Mouse (Mus musculus) CH12.LX (cell line): Measurements from ENCODE around the gene D430019H16Rik.

Source experiments
- CTCF ChIP-seq, 2 experiments: IDR thresholded peaks in 1 of 2; conservative IDR thresholded peaks in 1 of 2; 2 replicates each; pipeline ENCODE4 v1.5.1; 2011 to 2012; ENCODE audit warnings: low read depth in 2 of 2, low read length in 2 of 2, improper control_type of control experiment in 1 of 2, inconsistent platforms in 1 of 2, mild to moderate bottlenecking in 1 of 2, moderate library complexity in 1 of 2
- E2F4 ChIP-seq: IDR thresholded peaks from 2 replicates; pipeline ENCODE4 v1.6.1; 2011; ENCODE audit warnings: low read depth, low read length, improper control_type of control experiment; ENCODE audit not compliant: insufficient replicate concordance
- ELF1 ChIP-seq: IDR thresholded peaks from 2 replicates; pipeline ENCODE4 v1.6.1; 2014; ENCODE audit warnings: low read depth, mild to moderate bottlenecking, inconsistent platforms, low read length, improper control_type of control experiment
- JUN ChIP-seq: IDR thresholded peaks from 2 replicates; pipeline ENCODE4 v1.6.1; 2011; ENCODE audit warnings: low read depth, mild to moderate bottlenecking, low read length, improper control_type of control experiment, moderate library complexity; ENCODE audit not compliant: insufficient read depth
- MAFK ChIP-seq: IDR thresholded peaks from 2 replicates; pipeline ENCODE4 v1.6.1; 2011; ENCODE audit warnings: low read length, improper control_type of control experiment; ENCODE audit not compliant: insufficient replicate concordance

GRCm38 (mm10) chr12:105483503-105483902, 29.8 kb downstream of the D430019H16Rik start:
- TF ChIP-seq JUN, result no peak
- no peak for TF ChIP-seq ELF1
- no peak for TF ChIP-seq E2F4
- peak; percentile 61 to 83 for TF ChIP-seq CTCF (conservative IDR thresholded peaks at IDR 0.05 in 1 of 2, IDR thresholded peaks at IDR 0.05 in 1 of 2; ENCODE audit: low read depth in 2 of 2, low read length in 2 of 2)
- TF ChIP-seq MAFK, result no peak
